Mouse (Mus musculus) stomach, embryonic 14.5 days (tissue): ENCODE data around the gene Gm4846. TPM values are rescaled to one million over a fixed set of nuclear protein-coding genes. Genes with fewer than 3 reads are reported as not detected.

Experiments used
- ATAC-seq: fragments of 200-750 bp; cut with Nextera tagmentation; 2 replicates; pipeline ENCODE4 v1.8.0; 2017; ENCODE audit warnings: low read depth, moderate TSS enrichment; ENCODE audit not compliant: insufficient number of reproducible peaks, insufficient read depth, low FRiP score
- H3K27ac ChIP-seq: fragments of 300-500 bp; sonication (generic); 2 replicates; pipeline ENCODE4 v1.5.1; 2014; ENCODE audit warnings: mild to moderate bottlenecking, low read length, moderate library complexity, mixed read lengths
- H3K27me3 ChIP-seq: fragments of 300-500 bp; sonication (generic); 2 replicates; pipeline ENCODE4 v1.6.1; 2014; ENCODE audit warnings: low read length, control low read depth, mixed read lengths; ENCODE audit not compliant: control insufficient read depth, insufficient read depth
- H3K36me3 ChIP-seq: fragments of 300-500 bp; sonication (generic); 2 replicates; pipeline ENCODE4 v1.6.1; 2014; ENCODE audit warnings: mild to moderate bottlenecking, control low read depth, low read length, moderate library complexity, mixed read lengths; ENCODE audit not compliant: control insufficient read depth, insufficient read depth
- H3K4me1 ChIP-seq: fragments of 300-500 bp; sonication (generic); 2 replicates; pipeline ENCODE4 v1.6.1; 2014; ENCODE audit warnings: low read length, control low read depth, mixed read lengths; ENCODE audit not compliant: control insufficient read depth, insufficient read depth
- H3K4me2 ChIP-seq: fragments of 300-500 bp; sonication (generic); replicated peaks from 2 replicates; pipeline ENCODE4 v1.6.1; 2014; ENCODE audit warnings: low read depth, low read length, control low read depth
- H3K4me3 ChIP-seq: fragments of 300-500 bp; sonication (generic); 2 replicates; pipeline ENCODE4 v1.5.1; 2014; ENCODE audit warnings: low read depth, low read length, control low read depth
- H3K9ac ChIP-seq: fragments of 300-500 bp; sonication (generic); replicated peaks from 2 replicates; pipeline ENCODE4 v1.6.1; 2014; ENCODE audit warnings: low read depth, mild to moderate bottlenecking, control low read depth, low read length, moderate library complexity, mixed read lengths
- H3K9me3 ChIP-seq: fragments of 300-500 bp; sonication (generic); 2 replicates; pipeline ENCODE4 v1.6.1; 2016; ENCODE audit warnings: low read depth, low read length, control low read depth; ENCODE audit not compliant: control insufficient read depth
- WGBS: fragments of 180-500 bp; shearing (Covaris S2); extraction: QIAGEN DNeasy Blood & Tissue Kit; methylation state at CpG from one replicate; pipeline ENCODE4 v1.1.7; 2014; 5-methylcytosine and 5-hydroxymethylcytosine counted together
- polyA plus RNA-seq: library from polyadenylated mRNA; unstranded; fragments of >200 nt; fragmentation: Nextera tagmentation; extraction: Ambion mirVana; gene quantifications from 2 replicates; pipeline ENCODE4 v1.2.1, GENCODE M21; 2014

The Gm4846 gene
- polyA plus RNA-seq, 1 experiment from 2014 or later, result not detected

DNA sequence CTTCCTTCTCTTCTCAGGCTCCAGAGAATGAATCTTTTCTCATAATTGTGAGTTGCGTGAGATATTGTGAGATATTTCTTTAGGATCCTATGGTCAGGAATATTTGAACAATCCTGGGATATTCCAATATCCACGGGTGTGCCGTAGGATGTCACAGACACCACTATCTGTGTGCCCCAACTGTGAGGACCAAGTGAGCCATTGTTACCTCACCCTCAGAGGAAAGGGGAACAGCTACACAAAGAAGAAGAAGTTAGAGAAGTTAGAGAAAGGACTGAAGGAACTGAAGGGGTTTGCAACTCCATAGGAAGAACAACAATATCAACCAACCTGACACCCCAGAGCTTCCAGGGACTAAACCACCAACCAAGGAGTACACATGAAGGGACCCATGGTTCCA lies 55.4 kb downstream of the Gm4846 start:
- Histone ChIP-seq H3K27ac (no peak overlapping the region), H3K9me3 (no peaks in the 10 kb centered on the region), H3K4me2 (no peak overlapping the region), H3K4me3 (no peak overlapping the region), H3K36me3 (no peaks in the 10 kb centered on the region), H3K27me3 (no peaks in the 10 kb centered on the region), H3K9ac (no peak overlapping the region), H3K4me1 (no peaks in the 10 kb centered on the region)
- 87% methylated on average over 3 of the region's 3 CpGs for WGBS
- ATAC-seq, result no peak

DNA sequence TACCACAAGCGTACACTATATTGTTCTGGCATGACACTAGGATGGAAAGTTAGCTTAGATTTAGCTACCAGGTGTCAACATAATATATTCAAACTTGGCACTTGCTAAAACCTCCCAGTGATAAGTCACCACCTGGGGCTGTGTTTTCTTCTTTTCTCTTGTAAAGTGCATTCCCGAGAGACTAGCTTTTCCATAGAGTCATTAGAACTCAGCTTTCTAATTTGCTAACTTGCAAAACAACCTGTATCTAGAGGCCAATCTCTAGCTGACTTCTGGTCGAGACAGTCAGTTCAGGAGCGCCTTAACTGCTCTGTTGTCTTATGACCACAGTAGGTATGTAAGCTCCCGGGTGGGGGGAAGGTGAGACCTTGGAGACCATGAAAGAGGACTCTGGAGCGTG lies 58.0 kb downstream of the Gm4846 start:
- Histone ChIP-seq H3K4me1 (no peaks in the 10 kb centered on the region), H3K9ac (no peak overlapping the region), H3K27ac (no peak overlapping the region), H3K27me3 (no peaks in the 10 kb centered on the region), H3K9me3 (no peaks in the 10 kb centered on the region), H3K4me2 (no peak overlapping the region), H3K4me3 (no peak overlapping the region), H3K36me3 (no peaks in the 10 kb centered on the region)
- WGBS, result 63% methylated on average over 6 of the region's 6 CpGs
- no peak for ATAC-seq

Other genes starting within 250 kb of the Gm4846 start
- gene Ildr2, start 243.4 kb downstream of the Gm4846 start, polyA plus RNA-seq, result 1.1 TPM in 2 replicates
- gene Tada1, start 118.5 kb downstream of the Gm4846 start, polyA plus RNA-seq, result 50.1 and 56.0 TPM in 2 replicates
- gene Pogk, start 87.7 kb downstream of the Gm4846 start, polyA plus RNA-seq, result 20.6 and 21.2 TPM in 2 replicates
- gene Gm4847, start 150.1 kb upstream of the Gm4846 start, polyA plus RNA-seq, result not detected in 2 replicates
- not detected in 2 replicates for gene Fmo9, start 184.3 kb upstream of the Gm4846 start, polyA plus RNA-seq